Mouse (Mus musculus) thymus, adult 2 months (tissue): ENCODE results near the gene Cog1. TPM values are rescaled to one million over a fixed set of nuclear protein-coding genes. Genes with fewer than 3 reads are reported as not detected.
A peak's percentile ranks its signal among the peaks of the same experiment; 100 is the strongest.

Experiments
- DNase-seq: peaks from one replicate; pipeline ENCODE4 v3.0.0; 2021
- H3K27ac ChIP-seq: fragments of 200-500 bp; 2 replicates; pipeline ENCODE4 v1.5.1; 2012; ENCODE audit warnings: low read length, control low read depth; ENCODE audit not compliant: control insufficient read depth, insufficient read depth
- H3K27me3 ChIP-seq: fragments of 200-500 bp; 2 replicates; pipeline ENCODE4 v1.6.1; 2012; ENCODE audit warnings: mild to moderate bottlenecking, low read length, moderate library complexity, mixed read lengths; ENCODE audit not compliant: control insufficient read depth, insufficient read depth
- H3K36me3 ChIP-seq: fragments of 200-500 bp; 2 replicates; pipeline ENCODE4 v1.6.1; 2012; ENCODE audit warnings: mild to moderate bottlenecking, low read length, moderate library complexity; ENCODE audit not compliant: control insufficient read depth, insufficient read depth
- H3K4me1 ChIP-seq: fragments of 200-500 bp; replicated peaks from 2 replicates; pipeline ENCODE4 v1.6.1; 2012; ENCODE audit warnings: low read length; ENCODE audit not compliant: control insufficient read depth, insufficient read depth
- H3K4me3 ChIP-seq: fragments of 200-500 bp; 2 replicates; pipeline ENCODE4 v1.5.1; 2012; ENCODE audit warnings: mild to moderate bottlenecking, low read length, control low read depth, moderate library complexity; ENCODE audit not compliant: control insufficient read depth, insufficient read depth
- CTCF ChIP-seq: fragments of 200-500 bp; IDR thresholded peaks from 2 replicates; pipeline ENCODE4 v1.5.1; 2012; ENCODE audit warnings: mild to moderate bottlenecking, control low read depth, low read length, moderate library complexity, borderline replicate concordance; ENCODE audit not compliant: control insufficient read depth, poor library complexity, insufficient read depth; ENCODE audit errors: extremely low read depth
- POLR2A ChIP-seq: fragments of 200-500 bp; IDR thresholded peaks from 2 replicates; pipeline ENCODE4 v1.6.1; 2012; ENCODE audit warnings: mild to moderate bottlenecking, low read length, control low read depth, moderate library complexity; ENCODE audit not compliant: control insufficient read depth, poor library complexity, insufficient read depth; ENCODE audit errors: extremely low read depth
- WGBS: fragments of 180-500 bp; shearing (Covaris S2); methylation state at CpG from one replicate; pipeline ENCODE4 v1.1.7; 2018; 5-methylcytosine and 5-hydroxymethylcytosine counted together
- polyA plus RNA-seq: library from polyadenylated mRNA; depleted of rRNA; stranded (reverse); fragments of >200 nt; gene quantifications from 2 replicates; pipeline ENCODE4 v1.2.3, GENCODE M21; 2012; rRNA removed

Cog1 gene
- polyA plus RNA-seq = 66.4 and 67.4 TPM in 2 replicates

DNA sequence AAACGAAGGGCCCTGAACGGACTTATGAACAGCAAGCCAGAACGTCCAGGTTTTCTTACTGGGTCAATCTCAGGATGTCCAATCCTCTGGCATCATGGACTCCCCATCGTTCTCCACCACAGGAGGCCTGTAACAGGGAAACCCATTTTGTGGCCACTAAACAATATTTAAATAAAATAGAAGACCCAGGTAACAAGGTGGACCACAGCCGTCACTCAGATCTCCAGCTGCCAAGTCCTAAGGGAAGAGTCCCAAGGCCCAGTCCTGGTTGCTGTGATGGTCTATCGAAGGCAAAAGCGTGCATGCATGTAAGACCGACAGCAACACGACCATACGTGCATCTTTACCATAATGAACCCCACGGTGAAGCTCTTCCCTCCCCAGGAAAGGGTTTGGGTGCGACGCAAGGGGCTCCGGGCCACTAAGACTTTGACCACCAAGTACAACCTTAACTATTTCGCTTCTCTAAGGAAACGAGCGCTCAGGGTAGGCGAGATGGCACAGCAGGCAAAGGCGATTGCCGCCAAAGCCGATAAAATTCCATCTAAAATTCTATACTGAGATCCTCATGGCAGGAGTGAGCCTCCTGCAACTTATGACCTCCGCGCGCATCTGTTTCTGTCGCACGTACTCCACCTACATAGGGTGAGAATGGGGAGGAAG, at the start of gene Cog1:
TSS of gene Cog1 (plus strand) at position 480 of the 663 bp plus-strand sequence.
- Histone ChIP-seq H3K4me1 (peaks cover 14% of the 10 kb centered on the region), H3K27ac (peak within 1 kb of the TSS; percentile 28; the same call in 1 of the 2 replicates), H3K36me3 (peaks cover 16% of the 10 kb centered on the region), H3K4me3 (peak within 1 kb of the TSS; percentile 82), H3K27me3 (no peaks in the 10 kb centered on the region)
- 57% methylated on average over 26 of the region's 26 CpGs for WGBS
- TF ChIP-seq CTCF = no peak
- no peak for TF ChIP-seq POLR2A
- DNase-seq = no peak

DNA sequence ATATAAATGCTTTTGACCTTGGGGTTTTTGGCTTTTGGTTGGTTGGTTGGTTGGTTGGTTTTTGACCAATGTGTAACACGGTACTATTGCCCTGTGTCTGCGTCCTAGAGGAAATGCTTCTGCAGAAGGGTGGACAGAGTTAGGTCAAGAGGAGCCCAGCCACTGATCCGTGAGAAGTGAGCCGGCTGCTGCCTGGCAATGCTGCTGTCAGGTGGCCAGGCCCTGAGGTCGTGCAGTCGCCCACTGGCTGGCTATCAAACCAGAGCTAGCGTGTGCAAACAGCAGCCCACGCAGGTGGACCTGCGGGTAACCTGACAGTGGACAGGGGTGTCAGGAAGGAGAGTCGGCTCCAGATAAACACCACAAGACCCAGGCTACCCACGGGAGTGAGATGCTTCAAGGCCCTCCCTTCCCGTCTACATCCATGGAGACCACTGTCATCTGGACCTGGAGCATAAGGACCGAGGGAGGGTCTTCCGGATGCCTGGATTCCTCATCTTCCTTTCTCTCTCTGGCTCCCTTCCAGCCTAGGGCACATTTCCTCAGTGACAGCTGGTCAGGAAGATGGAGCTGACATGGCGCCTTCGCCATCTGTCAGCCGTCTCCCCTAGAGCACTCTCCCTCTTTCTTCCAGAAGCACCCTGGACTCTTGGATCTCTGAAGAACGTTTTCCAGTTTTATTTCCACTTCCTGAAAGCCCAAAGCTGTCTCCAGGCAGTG, 48.3 kb upstream of the Cog1 start:
- DNase-seq = no peak
- no peak overlapping the region for H3K27ac ChIP-seq
- H3K27me3 ChIP-seq = no peaks in the 10 kb centered on the region
- no peak overlapping the region for H3K4me3 ChIP-seq
- H3K4me1 ChIP-seq = no peaks in the 10 kb centered on the region
- WGBS = 93% methylated on average over 18 of the region's 18 CpGs
- no peaks in the 10 kb centered on the region for H3K36me3 ChIP-seq
- TF ChIP-seq POLR2A = no peak
- no peak for TF ChIP-seq CTCF

DNA sequence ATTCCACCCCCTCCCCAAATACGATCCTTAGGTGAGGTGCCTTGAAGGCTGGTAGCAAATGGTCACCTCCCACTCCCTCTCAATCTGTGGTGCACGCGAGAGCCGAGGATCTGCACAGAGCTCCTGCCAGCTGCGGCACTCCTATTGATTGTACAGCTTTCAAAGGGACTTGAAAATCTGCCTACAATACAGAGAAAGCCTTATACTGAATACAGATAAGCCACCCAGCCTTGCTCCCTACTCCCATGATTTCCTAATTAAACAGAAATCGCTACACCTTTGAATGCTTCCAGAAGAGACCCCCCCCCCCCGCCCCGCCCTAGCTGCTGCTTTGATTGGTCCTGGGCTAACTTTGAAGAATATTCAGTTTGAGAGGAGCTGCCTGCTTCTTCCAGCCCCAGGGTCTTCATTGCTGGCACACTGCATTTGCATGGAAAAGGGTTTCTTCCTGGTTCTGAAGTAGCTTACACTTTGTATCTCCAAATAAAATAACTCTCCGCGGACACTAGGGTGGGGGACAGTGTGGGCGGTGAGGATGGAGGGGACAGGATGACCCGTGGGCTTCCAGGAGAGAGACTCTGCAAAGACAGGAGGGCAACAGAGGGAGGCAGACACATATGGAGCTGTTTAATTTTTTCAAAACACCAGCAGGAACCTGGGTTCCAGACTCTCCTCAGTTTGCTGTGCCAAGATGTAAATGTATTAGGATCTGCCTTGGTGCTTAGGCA, 47.2 kb upstream of the Cog1 start:
- no peaks in the 10 kb centered on the region for H3K27me3 ChIP-seq
- 92% methylated on average over 12 of the region's 12 CpGs for WGBS
- no peak for TF ChIP-seq POLR2A
- H3K4me3 ChIP-seq = no peak overlapping the region
- H3K36me3 ChIP-seq = no peaks in the 10 kb centered on the region
- no peak overlapping the region for H3K27ac ChIP-seq
- H3K4me1 ChIP-seq = no peaks in the 10 kb centered on the region
- DNase-seq = no peak

- H3K4me1 ChIP-seq = peaks cover 9% of the 10 kb centered on the region
- no peak overlapping the region for H3K27ac ChIP-seq
- no peak for TF ChIP-seq CTCF
- no peak for TF ChIP-seq POLR2A
- no peak overlapping the region for H3K4me3 ChIP-seq
- DNase-seq = no peak
- 98% methylated on average over 12 of the region's 12 CpGs for WGBS
- no peaks in the 10 kb centered on the region for H3K36me3 ChIP-seq
- H3K27me3 ChIP-seq = no peaks in the 10 kb centered on the region
Measured at GRCm38 (mm10) chr11:113607556-113607955, 41.4 kb upstream of the Cog1 start.

GRCm38 (mm10) chr11:113609581-113609980, 39.4 kb upstream of the Cog1 start:
- TF ChIP-seq POLR2A = no peak
- no peak for TF ChIP-seq CTCF
- WGBS = 93% methylated on average over 5 of the region's 5 CpGs
- no peaks in the 10 kb centered on the region for H3K27me3 ChIP-seq
- H3K27ac ChIP-seq = no peak overlapping the region
- H3K36me3 ChIP-seq = no peaks in the 10 kb centered on the region
- DNase-seq = no peak
- peaks cover 21% of the 10 kb centered on the region for H3K4me1 ChIP-seq
- H3K4me3 ChIP-seq = no peak overlapping the region

DNA sequence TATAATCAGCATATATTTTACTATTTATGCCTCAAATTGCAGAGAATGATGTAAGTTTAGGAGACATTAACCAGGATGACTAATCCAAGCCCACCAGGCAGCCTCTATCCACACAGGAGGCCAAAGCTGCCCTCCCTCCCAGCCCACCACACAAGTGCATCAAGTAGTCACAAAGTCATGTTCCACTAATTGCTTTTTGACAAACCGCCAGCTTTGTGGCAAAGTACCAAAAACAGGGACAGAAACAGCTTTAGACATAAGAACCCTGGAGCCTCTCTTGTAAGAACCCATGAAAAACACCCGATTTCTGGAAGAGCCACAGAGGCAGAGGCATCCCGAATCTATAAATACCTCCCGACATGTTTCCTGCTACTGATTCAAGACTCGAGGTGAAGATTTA, 38.7 kb upstream of the Cog1 start:
- H3K4me3 ChIP-seq = no peak overlapping the region
- H3K27me3 ChIP-seq = no peaks in the 10 kb centered on the region
- H3K4me1 ChIP-seq = peaks cover 27% of the 10 kb centered on the region
- TF ChIP-seq POLR2A (no peak), CTCF (no peak)
- 54% methylated on average over 5 of the region's 5 CpGs for WGBS
- H3K27ac ChIP-seq = no peak overlapping the region
- H3K36me3 ChIP-seq = no peaks in the 10 kb centered on the region
- DNase-seq = no peak
